Mouse (Mus musculus) ES-E14 (cell line): Measurements from ENCODE around the gene Pmf1. TPM values are rescaled to one million over a fixed set of nuclear protein-coding genes. Genes with fewer than 3 reads are reported as not detected.

ENCODE experiments used
- DNase-seq: peaks from one replicate; pipeline ENCODE4 v3.0.0-alpha.2; 2013; ENCODE audit warnings: low read depth, low spot score
- H3K27ac ChIP-seq: 2 replicates; pipeline ENCODE4 v1.5.1; 2012; ENCODE audit warnings: low read depth, mild to moderate bottlenecking, low read length, moderate library complexity, mixed read lengths; ENCODE audit not compliant: poor library complexity, insufficient read depth, severe bottlenecking
- H3K36me3 ChIP-seq: 2 replicates; pipeline ENCODE4 v1.6.1; 2012; ENCODE audit warnings: mild to moderate bottlenecking, low read length, moderate library complexity, mixed read lengths; ENCODE audit not compliant: control insufficient read depth, poor library complexity, insufficient read depth, severe bottlenecking
- H3K4me1 ChIP-seq, 2 experiments: fragments of 150-350 bp in 1 of 2; sonication (generic) in 1 of 2; 2 replicates each; pipeline ENCODE4 v1.6.1; 2012; ENCODE audit warnings: low read length in 2 of 2, mild to moderate bottlenecking in 1 of 2, mixed read lengths in 1 of 2; ENCODE audit not compliant: control insufficient read depth in 2 of 2, insufficient read depth in 2 of 2, poor library complexity in 1 of 2
- H3K4me3 ChIP-seq, 2 experiments: fragments of 150-350 bp in 1 of 2; sonication (generic) in 1 of 2; 2 replicates each; pipeline ENCODE4 v1.5.1; 2012; ENCODE audit warnings: low read length in 2 of 2, low read depth in 1 of 2, mild to moderate bottlenecking in 1 of 2, mixed read lengths in 1 of 2; ENCODE audit not compliant: insufficient read depth in 1 of 2, poor library complexity in 1 of 2, severe bottlenecking in 1 of 2
- H3K9ac ChIP-seq: 2 replicates; pipeline ENCODE4 v1.6.1; 2012; ENCODE audit warnings: low read depth, mild to moderate bottlenecking, low read length, mixed read lengths; ENCODE audit not compliant: poor library complexity, insufficient read depth, severe bottlenecking
- H3K9me3 ChIP-seq: fragments of 150-350 bp; sonication (generic); 2 replicates; pipeline ENCODE4 v1.6.1; 2012; ENCODE audit warnings: low read depth, mild to moderate bottlenecking, low read length; ENCODE audit not compliant: control insufficient read depth, insufficient read depth
- CHD2 ChIP-seq: IDR thresholded peaks from 2 replicates; pipeline ENCODE4 v1.6.1; 2014; ENCODE audit warnings: mild to moderate bottlenecking, low read depth, low read length, inconsistent platforms
- HCFC1 ChIP-seq: IDR thresholded peaks from 2 replicates; pipeline ENCODE4 v1.6.1; 2012; ENCODE audit warnings: low read length, inconsistent platforms, borderline replicate concordance; ENCODE audit not compliant: insufficient read depth
- MAFK ChIP-seq: IDR thresholded peaks from 2 replicates; pipeline ENCODE4 v1.6.1; 2014; ENCODE audit warnings: mild to moderate bottlenecking, low read depth, low read length, inconsistent platforms; ENCODE audit not compliant: insufficient read depth
- ZC3H11A ChIP-seq: IDR thresholded peaks from 2 replicates; pipeline ENCODE4 v1.6.1; 2012; ENCODE audit warnings: low read depth, mild to moderate bottlenecking, inconsistent platforms, low read length, borderline replicate concordance
- ZNF384 ChIP-seq: IDR thresholded peaks from 2 replicates; pipeline ENCODE4 v1.6.1; 2012; ENCODE audit warnings: low read depth, low read length, inconsistent platforms
- in situ Hi-C, 2 experiments: fragments of 600-800 bp; cut with MboI; formaldehyde crosslinking; loops; one replicate each; pipeline ENCODE4 v1.15.1; 2025; ENCODE audit warnings: low sequenced_read_pairs in 2 of 2, inconsistent platforms in 1 of 2; ENCODE audit not compliant: unreplicated experiment in 2 of 2
- total RNA-seq: library from RNA; depleted of rRNA; stranded (reverse); fragments of 300-350 nt; gene quantifications from 2 replicates; pipeline ENCODE4 v1.2.3, GENCODE M21; 2012; rRNA removed

Gene Pmf1
- total RNA-seq, 1 experiment = 97.0 TPM

- TF ChIP-seq ZNF384 = no peak
- no peak for TF ChIP-seq HCFC1
- no peak for TF ChIP-seq CHD2
- TF ChIP-seq MAFK = no peak
- no peak for TF ChIP-seq ZC3H11A
- no peak for DNase-seq
- Histone ChIP-seq H3K4me3 (no peak overlapping the region), H3K27ac (no peak overlapping the region), H3K9me3 (no peaks in the 10 kb centered on the region), H3K9ac (no peak overlapping the region), H3K36me3 (peaks cover 96% of the 10 kb centered on the region), H3K4me1 (no peaks in the 10 kb centered on the region; a peak in 1 of 4 replicates)
- in situ Hi-C loops = loop anchor here in 1 of 2 experiments (5.0 kb wide), 1 partner anchor 42 kb away; no protein-coding TSS in a partner anchor
These were observed 55.5 kb downstream of the Pmf1 start for GRCm38 (mm10) chr3:88354396-88355165.

- in situ Hi-C loops = loop anchor here in 1 of 2 experiments (5.0 kb wide), 1 partner anchor 41 kb away; no protein-coding TSS in a partner anchor
- H3K4me3 ChIP-seq = no peak overlapping the region
- H3K4me1 ChIP-seq = no peaks in the 10 kb centered on the region
- peaks cover 87% of the 10 kb centered on the region for H3K36me3 ChIP-seq
- no peak for TF ChIP-seq ZC3H11A
- TF ChIP-seq MAFK = no peak
- no peak for TF ChIP-seq CHD2
- TF ChIP-seq ZNF384 = no peak
- no peak for TF ChIP-seq HCFC1
- H3K9ac ChIP-seq = no peak overlapping the region
- H3K27ac ChIP-seq = no peak overlapping the region
- H3K9me3 ChIP-seq = no peaks in the 10 kb centered on the region
- DNase-seq = no peak
These were observed 57.2 kb downstream of the Pmf1 start for GRCm38 (mm10) chr3:88352907-88353306.

GRCm38 (mm10) chr3:88350732-88351131 is 59.4 kb downstream of the Pmf1 start:
- H3K36me3 ChIP-seq = peaks cover 83% of the 10 kb centered on the region
- in situ Hi-C loops = loop anchor here in 1 of 2 experiments (5.0 kb wide), 1 partner anchor 38 kb away; no protein-coding TSS in a partner anchor
- no peak overlapping the region for H3K27ac ChIP-seq
- no peaks in the 10 kb centered on the region for H3K9me3 ChIP-seq
- no peak overlapping the region for H3K9ac ChIP-seq
- H3K4me1 ChIP-seq = no peaks in the 10 kb centered on the region
- TF ChIP-seq MAFK = no peak
- TF ChIP-seq CHD2 = no peak
- TF ChIP-seq ZC3H11A = no peak
- TF ChIP-seq ZNF384 = no peak
- no peak for TF ChIP-seq HCFC1
- DNase-seq = no peak
- H3K4me3 ChIP-seq = no peak overlapping the region

Other genes starting within 250 kb of the Pmf1 start
- 3.4 and 4.6 TPM in 2 replicates for gene Rhbg, start 155.6 kb downstream of the Pmf1 start, total RNA-seq
- 2.4 and 2.9 TPM in 2 replicates for gene Gm38392, start 123.1 kb downstream of the Pmf1 start, total RNA-seq
- 8.4 and 16.7 TPM in 2 replicates for gene Tsacc, start 113.3 kb downstream of the Pmf1 start, total RNA-seq
- gene Cct3, start 113.2 kb downstream of the Pmf1 start, total RNA-seq = 793 and 920 TPM in 2 replicates
- gene Glmp, start 85.3 kb downstream of the Pmf1 start, total RNA-seq = 147 and 226 TPM in 2 replicates
- 24.3 and 39.5 TPM in 2 replicates for gene Tmem79, start 74.2 kb downstream of the Pmf1 start, total RNA-seq
- gene Smg5, start 74.1 kb downstream of the Pmf1 start, total RNA-seq = 182 and 230 TPM in 2 replicates
- gene Paqr6, start 45.7 kb downstream of the Pmf1 start, total RNA-seq = 1.6 and 2.2 TPM in 2 replicates
- 2.6 and 3.2 TPM in 2 replicates for gene Bglap3, start 37.6 kb downstream of the Pmf1 start, total RNA-seq
- gene Bglap2, start 31.6 kb downstream of the Pmf1 start, total RNA-seq = not detected in 2 replicates
- gene Bglap, start 25.9 kb downstream of the Pmf1 start, total RNA-seq = not detected in 2 replicates
- gene Slc25a44, start 14.8 kb upstream of the Pmf1 start, total RNA-seq = 13.6 and 17.1 TPM in 2 replicates
- gene Sema4a, start 50.9 kb upstream of the Pmf1 start, total RNA-seq = 8.8 and 10.1 TPM in 2 replicates
- gene Lmna, start 99.6 kb upstream of the Pmf1 start, total RNA-seq = 80.1 and 121 TPM in 2 replicates
- 24.9 and 29.8 TPM in 2 replicates for gene Mex3a, start 122.1 kb upstream of the Pmf1 start, total RNA-seq
- gene Rab25, start 138.0 kb upstream of the Pmf1 start, total RNA-seq = 2.1 and 4.0 TPM in 2 replicates
- gene Lamtor2, start 142.7 kb upstream of the Pmf1 start, total RNA-seq = 108 and 112 TPM in 2 replicates
- 103 and 135 TPM in 2 replicates for gene Ubqln4, start 143.4 kb upstream of the Pmf1 start, total RNA-seq
- gene Ssr2, start 165.5 kb upstream of the Pmf1 start, total RNA-seq = 827 and 1,221 TPM in 2 replicates
- 50.8 and 80.0 TPM in 2 replicates for gene Arhgef2, start 195.6 kb upstream of the Pmf1 start, total RNA-seq
- not detected in 2 replicates for gene Rxfp4, start 242.8 kb upstream of the Pmf1 start, total RNA-seq